ENCODE assay signal across 18 mouse cellular contexts in genomic region chr10:78277835-78278234, GRCm38 (mm10). TPM values are rescaled to one million over a fixed set of nuclear protein-coding genes. Genes with fewer than 3 reads are reported as not detected.
DNase-seq lines count a peak whose midpoint lies in the region; ATAC-seq and TF ChIP-seq lines count a peak whose summit lies in the region.
"Had no signal": no experiment of that assay in that cellular context is flagged by ENCODE, and none has a peak within 500 bp of the region (broad histone marks: within the 10 kb centered on the region; RNA-seq: fewer than 3 reads in every experiment).

No protein-coding gene starts in this region.

- no peak for TF ChIP-seq EP300 in liver, postnatal 0 days (IDR thresholded peaks at IDR 0.05; ENCODE audit: low read depth)

- 0 out of 2 replicates have a peak, but pooled peaks have one; percentile 22 for TF ChIP-seq CTCF in liver, postnatal 0 days (IDR thresholded peaks at IDR 0.05; ENCODE audit: low read depth)
- TF ChIP-seq CTCF in cortical plate, adult 2 months (IDR thresholded peaks at IDR 0.05; ENCODE audit: extremely low read depth, insufficient read depth, low read length): peak; percentile 11; the same call in 1 of the 2 replicates

- H3K9ac ChIP-seq in liver, postnatal 0 days (replicated peaks): no peak overlapping the region
- H3K9ac ChIP-seq: heart, embryonic 15.5 days; limb, embryonic 12.5 days; midbrain, embryonic 15.5 days had no signal

- peaks cover 2% of the 10 kb centered on the region; the same call in 1 of the 2 replicates for H3K4me1 ChIP-seq in liver, postnatal 0 days (ENCODE audit: insufficient read depth)
- H3K4me1 ChIP-seq in cortical plate, adult 2 months (ENCODE audit: control insufficient read depth, insufficient read depth, low read length): no peaks in the 10 kb centered on the region
- H3K4me1 ChIP-seq: limb, embryonic 12.5 days; midbrain, embryonic 15.5 days had no signal

- no peak overlapping the region for H3K27ac ChIP-seq in liver, postnatal 0 days (ENCODE audit: low read depth)
- no peak overlapping the region for H3K27ac ChIP-seq in cortical plate, adult 2 months (ENCODE audit: insufficient read depth, low read length)
- H3K27ac ChIP-seq: heart, adult 2 months; heart, embryonic 15.5 days; limb, embryonic 12.5 days; midbrain, embryonic 15.5 days had no signal

- ATAC-seq in liver, postnatal 0 days: no peak
- ATAC-seq: midbrain, embryonic 15.5 days had no signal

- 65% methylated on average over 3 of the region's 3 CpGs for WGBS in liver, postnatal 0 days (ENCODE audit: insufficient replicate concordance)

- no peaks in the 10 kb centered on the region for H3K9me3 ChIP-seq in liver, postnatal 0 days (ENCODE audit: low read length)
- H3K9me3 ChIP-seq: heart, embryonic 15.5 days; limb, embryonic 12.5 days; midbrain, embryonic 15.5 days had no signal

- no peak overlapping the region for H3K4me2 ChIP-seq in liver, postnatal 0 days (ENCODE audit: low read depth, low read length)
- H3K4me2 ChIP-seq: heart, embryonic 15.5 days; limb, embryonic 12.5 days; midbrain, embryonic 15.5 days had no signal

- TF ChIP-seq POLR2A in cortical plate, adult 2 months (IDR thresholded peaks at IDR 0.05; ENCODE audit: extremely low read depth, insufficient read depth, low read length): no peak

- H3K36me3 ChIP-seq in liver, postnatal 0 days (replicated peaks; ENCODE audit: insufficient read depth, low read length): peaks cover 55% of the 10 kb centered on the region

- no peaks in the 10 kb centered on the region for H3K27me3 ChIP-seq in liver, postnatal 0 days (ENCODE audit: insufficient read depth, low read length)
- H3K27me3 ChIP-seq: heart, embryonic 15.5 days; limb, embryonic 12.5 days; midbrain, embryonic 15.5 days had no signal

- DNase-seq in heart, postnatal 4 days: peak; percentile 18
- DNase-seq in heart, adult 9 months (ENCODE audit: low spot score in 2 of 2): no peak
- no peak for DNase-seq in liver, postnatal 0 days
- no peak for DNase-seq in liver
- peak; percentile 51 for DNase-seq in brain, adult 2 months (ENCODE audit: low read depth, low spot score)
- DNase-seq in lung, adult 18-20 months: no peak
- DNase-seq in layer of hippocampus, adult 9-10 months (ENCODE audit: low spot score): no peak
- DNase-seq: gastrocnemius, postnatal 25 days; heart, adult 2 months; kidney, adult 8-10 months; kidney, postnatal 14 days; lung, adult 2 months; spleen, adult 18-20 months had no signal

- no peak overlapping the region for H3K4me3 ChIP-seq in liver, postnatal 0 days (ENCODE audit: low read depth, low read length)
- no peak overlapping the region for H3K4me3 ChIP-seq in cortical plate, adult 2 months (ENCODE audit: insufficient read depth, low read length)
- H3K4me3 ChIP-seq: heart, adult 2 months; heart, embryonic 15.5 days; limb, embryonic 12.5 days; midbrain, embryonic 15.5 days; myocyte had no signal

RNA-seq across cellular contexts. Expression of gene Trappc10, which starts 33.4 kb away (rescaled TPM):
- total RNA-seq in heart, postnatal 4 days (2021): 10 to 100 TPM; 43.6 to 45.3 TPM
- 13.9 and 14.7 TPM in 2 replicates for polyA plus RNA-seq in liver, postnatal 0 days (2015; fragmentation: Nextera tagmentation; extraction: Ambion mirVana)
- polyA plus RNA-seq in cortical plate, adult 2 months (2012; rRNA removed): 61.6 and 62.8 TPM in 2 replicates

Comparison
In these comparisons a context has a peak if more than half of its experiments do, and no peak if none do; other contexts are left out.
1. DNase-seq: peak in heart, postnatal 4 days (single experiment) and brain, adult 2 months (single experiment); none in heart, adult 9 months (0 of 2), liver, postnatal 0 days (single experiment), liver (single experiment), lung, adult 18-20 months (0 of 2) and layer of hippocampus, adult 9-10 months (single experiment).